Mouse (Mus musculus) kidney, postnatal 10 days (tissue): ENCODE data around the gene Ascc2.

Experiments
- DNase-seq: peaks from one replicate; pipeline ENCODE4 v3.0.0; 2021; ENCODE audit warnings: mixed read lengths

The Ascc2 gene

GRCm38 (mm10) chr11:4637534-4638234 is at the start of gene Ascc2:
Gene Ascc2, plus strand, starts transcription at chr11:4637747.
- peak; percentile 99 for DNase-seq

DNA sequence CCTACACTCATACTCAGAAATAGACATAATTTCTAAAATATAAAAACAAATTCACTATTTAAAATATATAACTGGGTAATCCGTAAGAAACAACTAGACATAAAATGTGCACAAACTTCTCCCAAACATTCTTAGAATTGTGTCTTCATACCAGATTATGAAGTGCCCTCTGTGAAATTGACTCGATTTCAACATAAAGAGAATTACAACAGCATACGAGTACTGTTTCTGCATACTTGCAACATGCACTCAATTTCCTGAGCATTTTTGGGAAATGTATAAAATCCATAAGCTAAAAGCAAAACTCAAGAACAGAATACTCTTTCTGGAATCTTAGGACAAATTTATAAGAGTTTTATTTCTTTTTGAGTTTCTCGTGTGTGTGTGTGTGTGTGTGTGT is 45.7 kb upstream of the Ascc2 start:
- no peak for DNase-seq

GRCm38 (mm10) chr11:4593491-4593848 is 44.1 kb upstream of the Ascc2 start:
- DNase-seq, result no peak

GRCm38 (mm10) chr11:4593849-4594607 is 43.5 kb upstream of the Ascc2 start:
- DNase-seq, result peak; percentile 66

GRCm38 (mm10) chr11:4594608-4595500 is 42.7 kb upstream of the Ascc2 start, which contains the start of gene Mtmr3:
Gene Mtmr3, minus strand, starts transcription at chr11:4594863.
- DNase-seq, result peak; percentile 99

GRCm38 (mm10) chr11:4598411-4598810 is 39.1 kb upstream of the Ascc2 start:
- no peak for DNase-seq

DNA sequence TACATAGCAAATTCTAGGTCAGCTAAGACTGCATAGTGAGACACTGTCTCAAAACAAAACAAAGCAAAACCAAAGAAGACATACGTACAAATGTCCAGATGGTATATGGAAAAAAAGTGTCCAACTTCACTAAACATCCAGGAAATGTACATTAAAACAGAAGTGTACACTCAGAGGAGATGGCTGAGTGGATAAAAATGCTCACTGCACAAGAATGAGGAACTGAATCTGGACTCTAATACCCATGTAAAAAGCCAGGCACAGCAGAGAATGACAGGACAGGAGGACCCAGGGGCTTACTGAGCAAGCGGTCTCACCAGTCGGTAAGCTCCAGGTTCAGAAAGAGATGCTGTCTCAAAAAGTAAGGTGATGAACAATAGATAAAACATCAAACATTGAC is 37.6 kb upstream of the Ascc2 start:
- DNase-seq, result no peak

- DNase-seq, result no peak
Observed at GRCm38 (mm10) chr11:4601890-4602289, 35.7 kb upstream of the Ascc2 start.

DNA sequence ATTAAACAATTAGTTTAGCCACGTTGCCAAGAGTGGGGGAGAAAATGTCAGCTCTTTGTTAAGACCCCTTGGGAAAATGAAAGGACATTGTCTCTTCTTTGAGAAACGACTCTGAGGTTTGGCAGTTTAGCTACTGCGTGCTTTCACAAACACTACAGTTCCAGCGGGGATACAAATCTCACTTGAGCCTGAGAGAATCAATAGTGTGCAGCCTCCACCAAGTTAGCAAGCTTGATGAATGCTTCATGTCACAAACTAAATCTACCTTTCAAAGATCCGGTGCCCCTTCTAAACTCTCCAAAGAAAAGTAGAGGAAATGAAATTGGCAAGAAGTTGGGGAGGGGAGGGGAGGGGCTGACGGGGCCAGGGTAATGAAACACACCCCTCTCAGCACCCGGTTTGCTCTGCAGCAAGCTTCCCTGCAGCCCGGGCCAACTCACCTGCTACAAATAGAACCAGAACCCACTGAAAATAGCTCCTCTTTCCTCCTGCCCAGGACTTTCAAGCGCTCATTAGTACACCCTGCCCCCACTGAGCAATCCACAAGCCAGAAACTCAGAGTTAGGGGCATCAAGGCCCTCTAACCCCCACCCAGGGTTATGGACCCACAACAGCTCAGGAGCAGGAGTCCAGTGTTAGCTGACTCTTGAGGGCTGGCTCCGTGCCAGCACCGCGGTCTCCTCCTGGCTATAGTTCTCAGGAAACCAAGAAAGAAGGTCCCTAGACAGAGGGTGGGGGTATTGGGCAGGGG is 34.7 kb upstream of the Ascc2 start:
- DNase-seq, result peak; percentile 74

- DNase-seq, result peak; percentile 46
Observed at GRCm38 (mm10) chr11:4604441-4604840, 33.1 kb upstream of the Ascc2 start.

GRCm38 (mm10) chr11:4605414-4605813 is 32.1 kb upstream of the Ascc2 start:
- DNase-seq, result peak; percentile 34

- no peak for DNase-seq
Observed at GRCm38 (mm10) chr11:4606541-4606940, 31.0 kb upstream of the Ascc2 start.

DNA sequence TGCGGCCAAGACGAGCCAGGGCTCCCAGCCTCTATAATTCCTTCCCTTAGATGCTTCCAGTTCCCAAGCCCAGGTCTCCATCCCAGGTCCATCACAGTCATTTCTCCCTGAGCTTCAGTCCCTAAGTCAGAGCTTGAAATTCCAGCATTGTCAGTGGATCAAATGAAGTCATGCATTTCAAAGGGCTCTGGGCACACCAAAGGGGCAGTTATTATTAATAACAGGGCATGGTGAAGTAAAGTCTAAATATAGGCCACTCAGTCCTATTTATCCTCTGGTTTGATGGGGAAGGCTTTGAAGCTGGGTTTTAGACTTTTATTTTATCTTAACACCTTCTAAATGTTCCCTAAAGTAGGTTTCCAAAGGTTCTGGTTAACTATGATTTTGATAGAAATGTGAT is 25.6 kb upstream of the Ascc2 start:
- no peak for DNase-seq

- no peak for DNase-seq
Observed at GRCm38 (mm10) chr11:4620017-4620485, 17.5 kb upstream of the Ascc2 start, which contains the start of gene Gm11032. Gene Gm11032, plus strand, starts transcription at chr11:4620067.

DNA sequence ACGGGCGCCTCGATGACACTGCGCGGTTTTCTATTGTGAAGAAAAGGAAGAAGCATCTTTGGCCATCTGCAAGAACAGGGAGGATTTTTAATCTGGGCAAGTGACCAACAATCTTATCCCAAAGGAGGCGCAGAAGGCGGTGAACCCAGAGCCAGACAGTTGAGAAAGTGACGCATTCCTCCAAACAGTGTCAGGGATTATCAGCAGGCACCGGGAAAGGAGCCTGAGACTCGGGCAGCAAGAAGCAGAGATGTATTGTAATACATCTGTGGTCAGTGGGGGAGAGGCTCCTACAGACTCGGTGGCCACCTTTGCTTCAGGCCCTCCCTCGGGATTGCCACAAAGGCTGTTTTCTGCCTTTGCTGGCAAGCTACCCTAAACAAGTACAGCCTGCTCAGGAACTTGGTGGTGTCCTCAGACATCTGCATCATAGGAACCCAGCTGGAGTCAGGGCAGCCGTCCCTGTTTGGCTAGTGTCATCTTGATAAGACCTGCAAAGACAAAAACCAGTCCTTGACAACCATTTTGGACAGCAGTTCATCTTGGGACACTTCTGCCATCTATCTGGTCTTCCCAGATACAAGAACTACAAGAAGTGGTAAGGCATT is 16.9 kb upstream of the Ascc2 start:
- DNase-seq, result no peak

GRCm38 (mm10) chr11:4621866-4622265 is 15.7 kb upstream of the Ascc2 start:
- no peak for DNase-seq

- no peak for DNase-seq
Observed at GRCm38 (mm10) chr11:4622442-4622986, 15.0 kb upstream of the Ascc2 start.

DNA sequence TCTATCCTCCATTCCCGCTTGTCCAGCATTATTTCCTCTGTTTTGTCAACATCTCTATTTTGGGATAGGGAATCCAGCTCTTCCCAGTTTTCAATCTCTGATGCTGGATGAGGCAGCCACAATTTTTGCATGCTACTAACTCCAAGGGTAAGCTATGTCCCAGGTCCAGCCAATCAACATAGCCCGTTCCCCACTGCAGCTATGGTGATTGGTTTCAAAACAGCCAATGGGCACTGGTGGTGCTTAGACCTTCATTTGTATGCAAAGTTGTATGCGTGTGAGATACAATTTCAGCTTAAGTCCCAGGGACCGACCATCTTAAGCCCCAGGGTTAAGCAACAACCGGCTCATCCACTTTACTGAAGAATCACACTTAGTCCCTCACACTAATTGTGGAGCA is 14.6 kb upstream of the Ascc2 start:
- DNase-seq, result no peak

- DNase-seq, result no peak
Observed at GRCm38 (mm10) chr11:4625931-4626330, 11.6 kb upstream of the Ascc2 start.

GRCm38 (mm10) chr11:4627636-4628035 is 9.9 kb upstream of the Ascc2 start:
- peak; percentile 36 for DNase-seq

GRCm38 (mm10) chr11:4629861-4630280 is 7.7 kb upstream of the Ascc2 start:
- DNase-seq, result peak; percentile 66

- no peak for DNase-seq
Observed at GRCm38 (mm10) chr11:4633420-4633819, 4.1 kb upstream of the Ascc2 start.
